Mouse (Mus musculus) liver (tissue): ENCODE results near the gene Has3.
"Not testable (repeated sequence)": the region's sequence is repeated elsewhere in the genome, so short reads cannot be mapped to it uniquely, and the experiment has no call there.

ENCODE experiments used
- DNase-seq: peaks from one replicate; pipeline ENCODE4 v3.0.0-alpha.2; 2020; ENCODE audit warnings: mixed read lengths

Has3 gene

DNA sequence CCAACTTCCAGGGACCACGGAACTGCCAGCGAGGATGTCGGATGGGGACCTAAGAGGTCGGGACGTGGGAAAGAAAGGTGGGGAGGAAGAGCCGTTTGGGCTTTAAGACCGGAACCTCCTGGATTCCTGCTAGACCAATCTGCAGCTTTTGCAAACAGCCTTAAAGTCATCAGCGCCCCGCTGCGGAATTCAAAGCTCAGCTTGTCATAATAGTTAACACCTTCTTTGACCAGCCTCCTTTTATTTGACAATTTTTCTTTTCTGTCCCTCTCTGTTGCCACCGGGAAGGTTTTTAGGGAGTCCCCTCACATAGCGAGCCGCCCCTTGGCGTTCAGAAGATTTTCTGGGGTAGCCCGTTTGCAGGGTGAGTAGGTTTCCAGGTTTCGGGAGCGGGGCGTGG, at the start of gene Has3:
TSS of gene Has3 (plus strand) at position 192 of the 400 bp plus-strand sequence.
- no peak for DNase-seq

DNA sequence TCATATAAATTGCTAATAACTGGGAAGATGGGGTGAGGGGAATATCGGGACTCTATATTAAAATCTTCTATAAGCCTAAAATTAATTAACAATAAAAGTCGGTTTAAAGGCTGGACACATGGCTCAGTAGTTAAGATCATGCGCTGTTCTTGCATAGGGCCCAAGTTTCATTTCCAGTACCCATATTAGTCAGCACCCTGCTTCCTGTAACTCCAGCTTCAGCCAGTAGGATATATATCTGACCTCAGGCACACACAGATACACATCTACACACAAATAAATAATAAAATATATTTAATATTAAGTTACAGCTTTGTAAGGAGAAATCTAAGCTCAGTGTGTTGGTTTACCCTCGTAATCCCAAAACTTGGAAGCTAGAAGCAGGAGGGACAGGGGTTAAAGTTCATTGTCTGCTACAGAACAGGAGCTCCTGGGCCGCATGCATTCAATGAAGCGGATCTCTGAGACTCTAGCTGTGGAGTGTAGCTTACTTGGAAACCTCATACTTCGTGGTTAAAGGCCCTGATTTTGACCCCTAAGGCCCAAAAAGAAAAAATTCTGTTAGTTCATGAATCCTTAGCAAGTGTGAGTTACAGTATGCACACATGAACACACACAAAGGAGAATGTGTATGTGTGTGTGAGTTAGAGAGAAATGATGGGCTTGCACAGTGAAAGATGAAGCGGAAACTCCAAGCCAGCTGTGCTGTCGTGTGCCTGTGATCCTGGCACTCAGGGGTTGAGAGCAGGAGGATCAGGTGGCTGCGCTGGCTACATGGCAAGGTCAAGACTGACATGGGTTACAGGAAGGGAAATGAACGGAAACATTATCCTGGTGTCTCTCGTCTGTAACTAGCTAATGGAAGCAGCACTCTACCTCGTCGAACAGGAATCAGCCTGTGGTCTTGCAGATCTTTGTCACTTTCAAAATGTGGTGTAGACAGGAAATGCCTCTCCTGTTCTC, 49.2 kb upstream of the Has3 start:
- no peak for DNase-seq

DNA sequence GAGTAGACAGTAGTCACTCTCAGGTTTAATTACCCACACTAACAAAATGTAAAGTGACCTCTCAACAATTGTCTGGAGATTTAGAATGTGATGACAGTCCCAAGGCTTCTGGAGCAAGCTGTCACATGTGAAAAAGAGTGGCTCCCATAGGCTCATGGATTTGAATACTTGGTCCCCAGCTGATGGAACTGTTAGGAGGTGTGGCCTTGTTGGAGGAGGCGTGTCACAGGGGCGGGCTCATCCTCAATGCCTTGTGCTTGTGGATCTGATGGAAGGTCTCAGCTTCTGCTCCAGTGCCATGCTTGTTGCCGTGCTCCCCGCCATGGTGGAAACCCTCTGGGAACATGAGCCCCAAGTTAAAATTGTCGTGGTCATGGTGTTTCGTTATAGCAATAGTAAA, 41.1 kb upstream of the Has3 start:
- DNase-seq: no peak

DNA sequence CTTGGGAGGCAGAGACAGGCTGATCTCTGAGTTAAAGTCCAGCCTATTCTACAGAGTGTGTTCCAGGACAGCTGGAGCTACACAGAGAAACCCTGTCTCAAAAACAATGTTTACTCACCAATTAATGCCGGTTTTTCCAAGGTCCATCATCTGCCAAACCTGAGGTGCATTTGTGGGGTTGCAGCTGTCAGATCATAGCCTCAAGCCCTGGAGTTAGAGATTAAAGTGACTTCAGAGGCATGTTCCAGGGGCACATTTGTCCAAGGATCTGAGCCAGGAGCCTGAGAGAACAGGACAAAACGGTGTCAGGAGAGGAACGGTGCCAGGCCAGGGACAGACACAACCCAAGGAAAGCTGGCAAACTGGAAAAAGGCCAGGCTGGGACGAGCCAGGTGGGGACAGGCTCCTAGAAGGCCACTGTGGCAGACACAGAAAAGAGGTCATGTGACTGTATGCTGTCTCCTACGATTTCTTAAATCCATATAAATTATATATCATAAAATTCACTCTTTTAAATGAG, 40.5 kb upstream of the Has3 start:
- DNase-seq: no peak

DNA sequence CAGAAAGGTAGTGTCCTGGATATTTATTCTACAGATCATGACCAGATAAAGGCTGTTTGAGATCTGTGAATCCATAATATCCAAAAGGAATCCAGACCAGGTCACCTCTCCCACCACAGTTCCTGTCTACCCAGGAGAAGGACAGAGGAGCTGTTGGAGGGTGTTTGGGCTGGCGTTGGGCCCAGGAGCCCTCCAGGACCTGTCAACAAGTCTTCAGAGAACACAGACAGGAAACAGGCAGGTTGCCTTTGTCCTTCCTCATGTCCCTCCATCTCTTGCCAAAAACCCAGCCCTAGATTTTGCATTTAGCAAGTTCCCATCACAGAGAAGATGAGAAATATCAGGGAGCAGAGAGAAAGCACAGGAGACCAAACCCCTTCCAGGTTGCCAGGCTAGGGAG, 35.1 kb upstream of the Has3 start:
- DNase-seq: no peak

DNA sequence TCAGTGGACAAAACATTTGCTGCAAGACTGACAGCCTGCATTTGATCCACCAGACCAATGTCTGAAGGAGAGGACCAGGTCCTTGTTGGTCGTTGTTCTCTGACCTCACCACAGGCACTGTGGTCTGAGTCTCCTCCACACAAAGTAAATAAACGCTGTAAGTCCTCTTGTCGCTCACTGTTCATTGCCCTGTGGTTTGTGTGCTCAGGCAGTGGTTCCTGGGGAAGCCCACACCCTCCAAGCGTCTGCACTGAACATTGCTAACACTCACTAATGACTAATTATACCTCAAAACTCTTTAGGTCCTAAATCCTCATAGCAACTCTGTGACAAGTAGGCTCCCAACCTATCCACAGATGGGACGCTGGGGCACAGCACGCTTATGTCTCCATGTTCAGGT, 33.5 kb upstream of the Has3 start:
- no peak for DNase-seq

DNA sequence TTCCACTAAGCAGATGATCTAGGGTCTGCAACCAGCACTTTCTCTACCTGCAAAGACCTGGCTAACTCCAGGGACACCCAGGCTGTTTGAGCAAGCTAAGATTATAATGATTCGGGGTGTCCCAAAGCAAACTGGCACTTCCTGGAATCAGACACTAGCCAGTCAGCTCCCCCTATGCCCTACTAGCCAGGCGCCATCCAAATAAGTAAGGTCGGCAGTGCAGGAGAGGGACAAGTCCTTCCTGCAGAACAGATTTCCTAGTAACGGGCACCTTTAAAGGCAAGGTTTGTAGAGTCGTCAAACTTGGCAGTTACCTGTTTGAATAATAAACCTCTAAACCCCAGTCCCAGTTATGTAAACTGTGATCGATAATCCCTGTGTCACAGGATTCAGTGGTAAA, 31.2 kb upstream of the Has3 start:
- DNase-seq: no peak

DNA sequence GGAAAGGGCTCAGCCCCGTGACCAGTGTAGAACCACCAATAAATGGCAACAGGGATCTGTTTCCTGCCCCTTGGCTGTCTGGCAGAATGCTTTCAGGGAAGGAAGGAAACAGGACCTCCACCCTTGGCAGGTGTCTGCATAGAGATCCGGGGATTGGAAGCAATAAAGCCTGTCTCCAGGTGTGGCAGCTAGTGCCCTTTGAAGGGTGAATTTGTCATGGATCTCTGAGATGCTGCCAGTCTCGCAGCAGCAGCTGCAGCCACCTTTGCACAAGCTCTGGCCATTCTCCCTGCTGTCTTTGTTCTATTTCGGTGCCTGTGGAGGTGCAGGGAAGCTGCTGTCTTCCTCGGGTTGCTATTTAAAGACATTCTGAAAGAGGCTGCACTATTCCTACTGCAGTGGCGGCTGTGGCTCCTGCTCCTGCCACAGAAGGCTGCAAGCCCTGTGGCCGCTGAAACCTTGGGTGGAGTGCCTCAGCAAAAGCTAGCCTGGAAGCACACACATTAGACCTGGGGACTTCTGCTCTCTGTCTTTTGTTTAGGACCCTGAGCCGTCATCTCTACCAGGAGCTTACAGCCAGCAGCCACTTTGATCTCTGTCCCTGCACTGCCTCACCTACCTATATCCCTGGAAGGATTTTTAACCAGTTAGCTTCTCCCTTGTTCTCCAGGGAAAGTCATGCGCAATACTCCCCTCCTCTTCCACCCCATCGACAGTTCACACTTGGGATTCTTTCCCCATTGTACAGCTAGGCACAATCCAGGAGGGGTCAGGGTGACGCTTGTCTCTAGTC, 30.6 kb upstream of the Has3 start:
- no peak for DNase-seq

DNA sequence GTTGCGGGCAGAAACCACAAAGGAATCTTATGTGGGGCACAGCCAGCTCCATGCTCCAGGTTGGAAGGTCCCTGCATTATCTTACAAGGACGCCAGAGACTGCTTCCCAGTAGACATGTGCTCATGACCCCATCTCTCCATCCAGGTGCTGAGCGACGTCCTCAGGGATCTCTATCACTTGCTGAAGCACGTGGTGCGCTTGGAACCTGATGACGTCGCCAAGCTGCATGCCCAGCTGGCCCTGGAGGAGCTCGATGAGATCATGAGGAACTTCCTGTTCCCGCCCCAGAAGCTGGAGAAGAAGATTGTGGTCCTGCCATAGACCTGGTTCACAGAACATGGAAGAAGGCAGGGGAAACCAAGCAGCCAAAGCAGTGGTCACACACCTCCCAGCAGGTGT, 20.0 kb upstream of the Has3 start:
- DNase-seq: no peak

DNA sequence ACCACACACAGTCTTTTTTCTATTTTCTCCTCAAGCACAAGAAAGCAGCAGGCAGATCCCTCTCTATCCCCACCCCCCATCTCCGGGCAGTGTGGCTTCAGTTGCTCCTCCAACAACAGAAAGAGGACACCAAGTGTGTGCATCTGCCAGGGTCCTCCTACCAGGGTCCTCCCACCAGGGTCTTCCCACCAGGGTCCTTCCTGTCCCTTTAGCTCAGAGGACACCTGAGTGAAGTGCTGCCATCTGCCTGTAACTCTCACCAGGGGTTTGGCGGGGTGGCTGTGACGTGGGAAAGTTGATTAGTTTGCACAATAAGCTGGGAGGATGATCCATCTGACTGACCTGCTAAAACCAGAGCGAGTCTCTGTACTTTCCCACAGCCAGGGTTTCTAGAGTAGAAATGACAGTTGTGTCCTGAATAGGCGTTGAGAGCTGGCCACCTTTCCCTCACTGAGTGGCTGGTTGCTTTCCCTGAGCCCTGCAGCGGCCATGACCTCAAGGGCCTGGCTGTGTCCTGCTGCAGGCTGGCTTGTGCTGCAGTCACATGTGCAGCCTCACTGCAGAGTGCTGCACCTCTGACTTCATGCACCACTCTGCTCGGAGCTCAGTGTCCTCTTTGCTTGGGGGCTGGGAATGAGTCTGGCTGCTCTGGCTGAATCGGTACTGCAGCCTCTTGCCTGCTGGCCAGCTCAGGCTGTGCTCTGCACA, 15.4 kb upstream of the Has3 start:
- no peak for DNase-seq

DNA sequence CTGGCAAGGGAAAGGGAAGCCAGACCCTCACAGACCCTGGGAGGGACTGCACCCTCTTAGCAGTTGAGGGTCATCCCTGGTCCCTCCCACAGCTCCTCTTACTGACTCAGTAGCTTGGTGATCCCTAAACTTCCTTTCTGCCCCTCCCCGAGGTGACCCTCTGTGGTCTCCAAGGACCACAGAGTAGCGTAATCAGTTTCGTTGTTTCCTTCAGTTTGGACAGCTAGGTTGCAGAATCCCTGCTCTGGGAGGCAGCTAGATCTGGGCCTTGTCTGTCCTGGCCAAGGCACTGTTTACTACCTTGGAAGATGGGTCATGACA, 14.8 kb upstream of the Has3 start:
- no peak for DNase-seq

DNA sequence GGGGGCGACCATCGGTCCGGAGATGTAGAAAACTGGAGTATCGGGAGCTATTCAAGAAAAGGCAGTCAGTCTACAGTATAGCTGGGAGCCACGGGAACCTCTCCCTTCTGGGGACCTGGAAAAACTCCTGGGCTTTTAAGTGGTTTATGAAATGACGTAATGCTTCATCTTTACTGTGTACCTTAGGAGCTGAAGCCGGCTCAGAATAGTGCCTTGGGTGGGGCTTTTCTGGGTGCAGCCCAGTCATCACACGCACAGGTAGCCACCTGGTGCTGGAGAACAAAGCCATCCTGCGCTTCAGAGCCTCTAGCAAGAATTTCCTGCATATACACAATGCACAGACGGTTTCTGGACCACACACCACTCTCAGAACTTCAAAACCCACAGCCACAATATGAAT, 7.2 kb upstream of the Has3 start:
- no peak for DNase-seq

DNA sequence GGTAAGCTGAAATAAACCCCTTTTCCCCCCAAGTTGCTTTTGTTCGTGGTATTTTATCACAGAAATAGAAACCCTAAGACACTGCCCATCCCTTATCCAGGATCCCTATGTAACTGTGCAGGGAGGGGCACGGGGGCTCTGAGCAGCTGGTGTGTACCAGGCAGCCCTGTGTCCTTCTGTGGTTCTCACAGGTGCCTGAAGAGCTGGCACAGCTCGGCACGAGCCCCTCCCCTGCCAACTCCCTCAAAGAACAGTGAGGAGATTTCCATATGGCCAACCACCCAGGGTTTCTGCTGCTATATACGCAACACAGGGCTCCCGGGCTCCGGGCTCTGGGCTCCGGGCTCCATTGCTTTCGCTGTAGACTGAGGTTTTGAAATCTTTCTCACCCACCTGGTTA, 4.7 kb upstream of the Has3 start:
- DNase-seq: no peak

DNA sequence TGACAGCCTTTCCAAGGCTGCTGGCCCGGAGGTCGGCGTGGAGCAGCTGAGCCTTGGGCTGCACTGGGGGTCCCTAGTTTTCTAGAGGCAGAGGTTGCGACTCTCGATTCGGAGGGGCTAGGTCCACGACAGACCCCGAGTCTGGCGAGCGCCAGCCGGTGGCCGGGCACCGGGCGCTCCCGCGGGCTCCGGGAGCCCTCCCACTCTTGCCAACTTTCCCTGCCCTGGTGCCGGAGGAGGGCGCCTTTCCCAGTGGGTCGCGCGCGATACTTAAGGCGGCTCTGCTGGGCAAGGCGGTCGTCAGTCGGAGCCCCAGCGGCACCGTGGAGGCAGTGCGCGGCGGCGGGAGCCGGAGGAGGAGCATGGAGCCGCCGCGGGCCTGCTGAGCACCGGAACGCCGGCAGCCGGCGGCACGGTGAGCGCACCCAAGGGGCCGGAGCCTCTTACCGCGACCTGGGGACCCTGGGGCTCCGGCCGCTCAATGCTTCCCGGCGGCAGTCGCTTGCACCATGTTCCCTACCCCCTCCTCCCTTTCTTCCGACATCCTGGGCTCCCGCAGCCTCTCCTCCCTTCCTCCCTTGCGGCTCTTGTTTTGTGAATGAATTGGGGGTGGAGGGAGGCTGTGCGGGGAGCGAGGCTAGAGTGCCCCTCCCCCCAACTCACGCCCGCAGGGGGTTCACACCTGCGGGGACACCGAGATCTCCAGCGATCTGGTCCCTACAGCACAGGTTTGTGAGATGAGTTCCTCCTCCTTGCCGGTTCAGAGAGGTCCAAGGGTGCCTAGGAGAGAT, 690 bp downstream of the Has3 start:
- DNase-seq: peak; percentile 33

DNA sequence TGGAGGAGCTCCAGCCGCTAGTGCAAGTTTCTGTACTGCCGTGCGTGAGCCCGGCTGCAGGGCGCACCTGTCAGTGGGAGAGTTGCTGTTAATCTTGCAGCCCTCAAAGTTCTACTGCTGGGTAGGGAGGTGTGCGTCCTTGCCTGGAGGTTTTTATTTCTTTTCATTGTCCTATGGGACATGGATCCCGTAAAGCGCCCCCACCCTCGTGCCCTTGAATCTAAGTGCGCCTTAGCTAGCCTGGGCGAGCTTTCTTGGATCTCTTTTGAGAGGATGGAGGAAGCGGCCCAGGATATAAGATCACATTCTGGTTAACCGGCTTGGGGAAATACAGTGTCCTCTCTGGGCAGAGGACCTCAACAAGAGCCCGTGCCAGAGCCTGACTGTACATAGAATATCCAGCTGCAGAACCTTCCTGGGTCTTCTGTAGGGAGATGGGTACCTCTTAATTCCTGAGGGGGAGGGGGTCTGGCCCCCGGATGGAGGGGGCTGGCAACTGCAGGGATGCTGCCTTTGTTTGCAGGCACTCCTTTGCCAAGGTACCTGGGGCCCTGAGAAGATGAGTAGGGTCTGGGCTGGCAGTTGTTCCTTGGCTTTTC, 1.4 kb downstream of the Has3 start:
- no peak for DNase-seq

DNA sequence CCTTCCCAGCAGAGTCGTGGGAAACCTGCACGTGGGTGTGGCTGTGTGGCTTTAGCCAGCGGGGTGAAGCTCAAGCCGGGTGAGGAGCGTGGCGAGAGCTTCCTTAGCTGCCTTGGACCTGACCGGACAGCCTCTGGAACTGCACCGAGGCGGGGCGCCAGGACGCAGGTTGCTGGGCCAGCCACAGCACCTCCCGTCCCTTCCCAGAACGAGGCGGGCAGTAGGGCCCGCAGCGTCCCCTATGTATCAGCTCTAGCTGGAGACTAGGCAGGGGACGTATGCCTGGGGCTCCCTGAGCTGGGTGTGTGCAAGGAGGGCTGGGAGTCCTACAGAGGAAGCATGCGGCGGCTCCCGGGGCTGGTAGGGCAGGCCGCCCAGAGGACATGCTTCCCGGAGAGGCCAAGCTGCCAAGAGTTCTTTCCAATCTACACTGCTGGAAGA, 1.9 kb downstream of the Has3 start:
- peak; percentile 42 for DNase-seq

DNA sequence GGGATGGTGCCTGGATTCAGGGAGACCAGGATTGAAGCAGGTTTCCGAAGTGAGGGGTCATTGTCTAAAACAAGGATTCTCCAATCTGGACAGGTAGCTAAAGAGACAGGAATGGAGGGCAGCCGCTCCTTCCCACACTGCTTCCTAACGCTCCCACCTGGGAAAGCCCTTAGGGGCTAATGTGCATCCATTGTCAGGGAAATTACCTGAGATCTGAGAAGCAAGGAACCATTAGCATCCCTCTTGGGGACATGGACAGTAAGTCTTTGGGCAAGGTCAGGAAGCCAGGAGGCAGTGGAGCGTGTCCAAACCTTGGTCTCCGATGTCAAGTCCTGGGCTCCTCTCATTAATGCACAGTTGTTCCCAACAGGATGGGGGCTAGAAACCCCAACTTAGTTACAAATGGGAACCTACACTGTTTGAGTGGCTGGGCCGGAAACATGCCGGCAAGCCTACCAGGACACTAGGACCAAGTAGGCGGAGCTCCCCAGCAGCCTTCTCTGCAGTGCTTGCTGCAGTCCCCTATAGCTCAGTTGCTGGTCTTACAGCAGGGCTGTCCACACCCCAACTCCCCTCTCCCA, 2.5 kb downstream of the Has3 start:
- DNase-seq: no peak

DNA sequence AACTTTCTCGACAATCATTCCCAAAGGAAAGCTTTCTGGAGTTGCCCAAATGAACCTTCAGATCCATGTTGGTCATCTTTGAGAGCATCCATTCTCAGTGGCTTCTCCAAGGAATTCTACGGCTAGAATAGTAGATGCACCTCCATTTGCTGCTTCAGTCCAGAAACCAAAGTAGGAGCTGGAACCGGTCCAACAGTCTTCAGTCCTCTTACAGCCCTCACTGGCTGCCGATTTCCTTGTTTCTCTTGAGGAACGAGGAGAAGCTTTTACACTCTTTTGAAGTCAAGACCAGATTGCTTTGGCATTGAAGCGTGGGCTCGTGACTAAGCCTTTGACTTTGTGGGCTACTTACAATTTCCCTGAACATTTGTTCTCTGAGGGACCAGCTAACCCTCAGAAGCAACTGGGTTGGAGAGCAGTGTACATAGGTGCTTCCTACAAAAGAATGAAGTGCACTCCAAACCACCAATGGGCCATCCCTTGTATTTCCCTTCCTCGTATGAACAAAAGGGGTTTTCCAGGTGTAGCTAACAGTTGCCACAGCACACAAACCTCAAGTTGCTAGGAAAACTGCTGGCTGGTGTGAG, 10.2 kb downstream of the Has3 start:
- no peak for DNase-seq

DNA sequence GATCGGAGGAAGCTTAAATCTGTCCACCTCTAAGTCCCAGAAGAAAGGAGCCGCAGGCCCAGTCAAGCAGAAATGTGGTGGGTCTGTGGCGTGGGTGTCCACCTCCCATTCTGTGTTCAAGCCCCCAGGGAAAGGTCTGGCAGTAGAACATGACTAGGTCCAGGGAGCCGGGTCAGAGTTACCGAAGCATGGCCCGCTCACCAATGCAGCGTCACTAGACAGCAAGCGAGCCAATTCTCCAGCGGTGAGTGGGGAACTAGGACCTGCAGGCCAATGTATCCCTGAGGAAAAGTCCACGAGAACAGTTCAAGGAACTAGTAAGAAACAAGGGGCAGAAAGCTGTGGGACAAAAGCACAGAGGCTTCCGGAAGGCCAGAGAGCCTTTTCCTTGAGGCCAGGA, 14.1 kb downstream of the Has3 start:
- DNase-seq: not testable (repeated sequence)

DNA sequence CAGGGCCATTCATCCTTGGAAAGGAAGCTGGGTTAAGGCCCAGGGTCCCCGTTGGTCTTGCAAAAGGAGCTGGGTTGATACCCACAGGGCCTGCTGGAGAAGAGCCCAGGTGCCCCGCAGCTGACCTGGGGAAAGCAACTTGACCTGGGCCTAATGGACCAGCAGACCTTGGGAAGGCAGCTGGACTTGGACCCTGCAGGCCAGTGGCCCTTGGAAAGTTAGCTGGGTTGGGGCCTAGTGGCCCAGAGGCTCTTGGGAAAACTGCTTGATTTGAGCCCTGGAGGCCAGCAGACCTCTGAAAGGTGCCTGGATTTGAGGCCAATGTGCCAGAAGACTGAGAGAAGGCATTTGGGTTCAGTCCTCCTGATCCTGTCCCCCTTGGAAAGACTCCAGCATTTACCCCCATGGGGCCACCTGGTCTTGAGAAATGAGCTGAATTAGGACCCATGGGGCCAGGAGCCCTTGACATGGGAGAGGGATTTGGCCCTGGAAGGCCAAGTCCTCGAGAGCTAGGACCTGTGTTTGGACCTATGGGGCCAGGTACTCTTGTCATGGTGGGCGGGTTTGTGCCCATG, 14.9 kb downstream of the Has3 start:
- DNase-seq: not testable (repeated sequence)
